In the genomic region with DNA sequence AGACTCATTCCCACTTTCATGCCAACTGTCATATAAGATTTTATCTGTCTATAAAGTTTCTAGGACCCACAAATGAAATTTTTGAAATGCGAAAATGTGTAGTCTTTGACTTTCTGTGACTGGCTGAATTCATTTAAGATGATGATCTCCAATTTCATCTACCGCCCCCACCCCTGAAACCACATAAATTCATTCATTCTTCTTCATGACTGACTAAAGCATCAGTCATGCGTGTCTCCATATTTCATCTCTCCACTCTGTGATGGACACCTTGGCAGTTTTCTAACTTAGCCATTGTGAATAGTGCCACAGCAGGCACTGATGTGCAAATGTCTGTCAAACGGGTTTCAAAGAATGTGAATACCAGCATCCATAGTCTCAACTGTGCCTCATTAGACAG, we compare ENCODE assay signal across 16 mouse cellular contexts.
DNase-seq lines count a peak whose midpoint lies in the region; ATAC-seq lines count a peak whose summit lies in the region.
"Had no signal": no experiment of that assay in that cellular context is flagged by ENCODE, and none has a peak within 500 bp of the region (broad histone marks: within the 10 kb centered on the region; RNA-seq: fewer than 3 reads in every experiment).

No protein-coding gene starts in this region.

- peak; percentile 85 for DNase-seq in 3T3-L1 (ENCODE audit: low read depth, low spot score)
- peak; percentile 52 for DNase-seq in NIH3T3 (ENCODE audit: low read depth)
- DNase-seq in cerebellum, adult 11-12 months = no peak
- DNase-seq: adrenal gland, adult 2 months; adrenal gland, postnatal 10 days; adrenal gland, postnatal 25 days; cerebellum, adult 11 months; cerebellum, adult 2 months; cerebellum, adult 9-10 months; cerebellum, postnatal 10 days; cerebellum, postnatal 25 days; forebrain, postnatal 0 days had no signal

- no peak for ATAC-seq in erythroid progenitor cell, adult 5-6 weeks (replicated peaks; ENCODE audit: low FRiP score, poor library complexity, severe bottlenecking)
- ATAC-seq in megakaryocyte, adult 5-6 weeks (ENCODE audit: poor library complexity, severe bottlenecking) = no peak
- ATAC-seq: forebrain, embryonic 13.5 days; forebrain, embryonic 15.5 days; forebrain, postnatal 0 days had no signal
